Mouse (Mus musculus): ENCODE measurements around the gene Ranbp17. TPM values are rescaled to one million over a fixed set of nuclear protein-coding genes. Genes with fewer than 3 reads are reported as not detected.

The Ranbp17 gene
- total RNA-seq, 2 experiments from 2014 or later = 7.4 to 7.6 TPM

DNA sequence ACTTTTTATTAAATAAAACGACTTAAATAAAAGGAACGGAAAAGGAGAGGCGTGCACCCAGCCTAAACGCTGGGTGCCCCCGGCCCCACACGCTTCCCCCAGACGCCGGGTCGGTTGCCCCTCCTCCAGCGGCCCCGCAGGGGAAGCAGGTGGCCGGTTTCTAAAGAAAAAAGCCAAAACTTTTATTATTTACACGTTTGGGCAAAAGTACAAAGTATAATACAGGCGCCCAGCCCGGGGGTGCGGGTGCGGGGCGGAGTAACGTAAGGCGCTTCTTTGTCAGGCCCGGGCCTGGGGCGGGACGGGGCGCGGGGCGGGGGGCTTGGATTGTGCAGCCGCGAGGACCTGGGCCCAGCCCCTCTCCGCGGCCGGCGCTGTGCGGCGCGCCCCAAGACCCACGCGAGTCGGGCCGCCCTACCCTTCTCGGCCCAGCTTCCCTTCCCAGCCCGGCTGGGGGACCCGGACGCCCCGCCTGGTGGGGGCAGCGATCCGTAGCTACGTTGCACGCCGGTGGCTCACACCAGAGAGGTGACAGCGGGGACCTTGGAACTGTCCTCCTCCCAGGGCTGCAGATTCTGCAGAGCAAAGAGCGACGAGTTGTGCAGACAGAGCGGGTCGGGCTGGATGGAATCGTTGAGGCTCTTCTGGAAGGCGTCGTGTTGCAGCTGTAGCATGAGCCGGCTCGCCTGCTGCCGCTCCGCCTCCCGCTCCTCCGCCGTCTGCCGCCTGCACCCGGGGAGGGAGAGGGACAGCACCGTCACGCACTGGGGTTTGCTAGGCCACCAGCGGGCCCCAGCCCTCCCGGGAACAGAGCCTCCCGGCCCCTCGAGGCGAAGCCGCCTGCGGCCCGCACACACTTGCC lies 312.6 kb downstream of the Ranbp17 start:
- no peak overlapping the region for H3K4me3 ChIP-seq
- TF ChIP-seq CTCF (IDR thresholded peaks at IDR 0.05) = no peak
- H3K27ac ChIP-seq = no peak overlapping the region
- DNase-seq (ENCODE audit: extremely low spot score in 1 of 2, low spot score in 2 of 2) = no peak
- intact Hi-C loops (cut with DNase I) = loop anchor here (1.0 kb wide), 1 partner anchor 38 kb away; the partner anchor contains the start of gene Npm1

DNA sequence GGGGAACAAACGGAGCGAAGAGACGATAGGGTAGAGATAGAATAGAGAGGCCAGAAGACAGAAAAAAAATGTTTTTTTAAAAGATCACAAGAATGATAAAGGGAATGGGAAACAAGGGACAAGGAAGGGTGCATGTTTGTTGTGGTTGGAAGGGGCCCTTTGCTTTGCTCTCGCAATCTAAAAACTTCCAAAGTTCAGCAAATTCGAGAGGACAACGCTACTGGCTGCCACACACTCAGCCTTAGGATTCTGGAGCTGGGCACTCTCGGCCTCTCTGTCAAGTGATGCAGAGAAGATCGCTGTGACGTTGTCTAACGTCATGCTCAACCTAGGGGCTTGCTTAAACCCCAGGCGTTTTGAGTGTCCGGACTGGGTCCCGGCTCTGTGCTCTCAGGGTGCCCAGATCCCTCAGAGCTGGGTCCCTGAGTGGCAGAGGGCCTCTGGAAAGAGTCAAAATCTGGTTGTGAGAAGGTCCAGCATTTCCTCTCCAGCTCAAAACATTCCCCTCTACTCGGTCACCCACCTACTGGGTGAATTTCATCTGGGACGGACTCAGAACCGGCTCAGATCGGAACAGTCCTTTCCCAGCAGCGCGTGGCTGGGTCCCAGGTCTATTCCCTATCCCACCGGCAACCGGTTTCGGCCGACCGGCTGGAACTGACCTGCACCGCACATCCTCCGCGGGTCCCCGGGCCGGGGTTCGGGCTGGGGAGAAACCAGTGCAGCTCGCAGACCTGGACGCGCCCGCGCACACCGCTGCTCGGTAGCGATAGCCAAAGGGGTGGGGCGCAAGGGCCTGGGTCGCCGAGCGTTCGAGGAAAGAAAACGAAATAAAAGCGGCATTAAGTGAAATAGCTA lies 313.4 kb downstream of the Ranbp17 start:
- no peak for DNase-seq (ENCODE audit: extremely low spot score in 1 of 2, low spot score in 2 of 2)
- no peak overlapping the region for H3K4me3 ChIP-seq
- intact Hi-C loops (cut with DNase I) = loop anchor here (1.0 kb wide), 1 partner anchor 37 kb away; the partner anchor contains the start of gene Npm1

GRCm38 (mm10) chr11:33199117-33199514 lies 314.4 kb downstream of the Ranbp17 start:
- DNase-seq (ENCODE audit: extremely low spot score in 1 of 2, low spot score in 2 of 2) = no peak
- Histone ChIP-seq H3K4me3 (no peak overlapping the region), H3K27ac (no peak overlapping the region)
- TF ChIP-seq CTCF (IDR thresholded peaks at IDR 0.05) = no peak
- intact Hi-C loops (cut with DNase I) = no loop called here

More for the DNA sequence above, 313.4 kb downstream of the Ranbp17 start:
- H3K27ac ChIP-seq = no peak overlapping the region
- no peak for TF ChIP-seq CTCF (IDR thresholded peaks at IDR 0.05)

DNA sequence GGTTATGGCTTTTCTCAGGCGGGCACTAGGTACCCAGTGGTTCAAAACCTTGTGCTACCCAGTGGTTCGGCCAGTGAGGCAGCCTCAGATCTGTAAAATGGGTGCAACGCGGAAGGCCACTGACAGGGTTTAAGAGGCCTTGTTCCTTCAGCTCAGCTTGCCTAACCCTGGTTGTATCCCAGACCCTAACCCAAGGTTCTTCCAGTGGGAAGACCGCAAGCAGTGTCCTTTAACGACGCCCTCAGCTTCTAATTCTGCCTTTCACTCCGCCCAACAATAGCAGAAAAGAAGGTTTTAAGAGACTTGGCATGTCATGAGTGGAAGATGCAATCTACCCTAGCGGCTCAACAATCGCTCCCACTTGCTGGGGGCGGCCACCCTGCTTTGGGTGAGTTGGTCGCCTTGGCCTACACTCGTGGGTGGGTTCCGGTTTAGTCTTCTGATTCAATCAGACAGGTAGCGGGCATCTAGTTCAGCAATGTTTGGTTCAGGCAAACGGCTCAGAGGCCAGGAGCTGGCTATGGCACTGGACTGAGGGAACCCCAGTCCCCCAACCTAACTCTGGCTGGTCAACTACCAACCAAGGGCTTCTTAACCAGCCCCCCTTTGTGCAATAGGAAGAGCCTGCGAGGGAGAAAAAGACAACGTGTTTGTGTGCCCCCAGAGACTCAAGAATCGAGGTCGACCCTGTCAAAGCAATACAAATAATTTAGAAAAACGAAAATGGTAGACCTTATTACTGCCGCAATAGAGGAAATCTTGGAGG lies 315.0 kb downstream of the Ranbp17 start:
- DNase-seq (ENCODE audit: extremely low spot score in 1 of 2, low spot score in 2 of 2) = no peak
- H3K4me3 ChIP-seq = no peak overlapping the region
- H3K27ac ChIP-seq = no peak overlapping the region
- TF ChIP-seq CTCF (IDR thresholded peaks at IDR 0.05) = no peak
- intact Hi-C loops (cut with DNase I) = no loop called here

DNA sequence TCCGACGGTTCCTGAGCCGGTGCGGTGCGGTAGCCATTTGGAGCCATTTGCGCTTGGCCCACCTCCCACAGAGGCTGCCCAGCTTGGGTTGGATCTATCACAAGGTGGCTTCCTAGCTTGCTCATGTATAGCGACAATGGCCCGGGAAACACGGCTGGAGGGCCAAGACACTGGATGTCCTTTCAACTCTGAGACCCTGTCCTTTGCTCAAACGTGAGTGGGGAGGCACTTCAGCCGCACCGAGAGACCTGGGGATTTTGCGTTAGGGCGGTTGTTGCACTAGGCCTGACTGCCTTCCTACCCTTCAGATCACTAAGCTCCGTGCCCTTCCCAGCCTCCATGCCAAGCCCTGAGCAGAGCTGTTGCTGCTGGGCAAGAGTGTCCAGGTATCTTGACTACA lies 315.9 kb downstream of the Ranbp17 start:
- no peak overlapping the region for H3K4me3 ChIP-seq
- H3K27ac ChIP-seq = no peak overlapping the region
- intact Hi-C loops (cut with DNase I) = no loop called here
- DNase-seq (ENCODE audit: extremely low spot score in 1 of 2, low spot score in 2 of 2) = no peak
- TF ChIP-seq CTCF (IDR thresholded peaks at IDR 0.05) = no peak

DNA sequence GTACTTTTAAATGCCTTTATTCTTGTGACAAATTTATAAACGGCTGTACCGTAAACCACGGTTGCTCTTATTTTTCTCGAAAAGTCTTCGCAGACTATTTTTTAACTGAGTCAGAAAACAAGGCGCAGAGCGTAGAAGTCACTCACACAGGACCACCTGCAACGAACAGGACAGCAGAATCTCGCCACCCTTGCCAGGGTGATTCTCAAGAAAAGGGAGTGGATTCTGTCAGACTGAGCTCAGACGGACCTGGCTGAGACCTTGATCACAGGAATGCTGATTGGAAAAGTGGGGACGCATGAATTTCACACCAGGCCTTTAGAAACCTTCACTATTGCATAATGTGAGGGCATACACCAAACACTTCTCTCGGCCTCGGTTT lies 316.4 kb downstream of the Ranbp17 start:
- Histone ChIP-seq H3K4me3 (no peak overlapping the region), H3K27ac (no peak overlapping the region)
- intact Hi-C loops (cut with DNase I) = no loop called here
- no peak for TF ChIP-seq CTCF (IDR thresholded peaks at IDR 0.05)
- DNase-seq (ENCODE audit: extremely low spot score in 1 of 2, low spot score in 2 of 2) = no peak

DNA sequence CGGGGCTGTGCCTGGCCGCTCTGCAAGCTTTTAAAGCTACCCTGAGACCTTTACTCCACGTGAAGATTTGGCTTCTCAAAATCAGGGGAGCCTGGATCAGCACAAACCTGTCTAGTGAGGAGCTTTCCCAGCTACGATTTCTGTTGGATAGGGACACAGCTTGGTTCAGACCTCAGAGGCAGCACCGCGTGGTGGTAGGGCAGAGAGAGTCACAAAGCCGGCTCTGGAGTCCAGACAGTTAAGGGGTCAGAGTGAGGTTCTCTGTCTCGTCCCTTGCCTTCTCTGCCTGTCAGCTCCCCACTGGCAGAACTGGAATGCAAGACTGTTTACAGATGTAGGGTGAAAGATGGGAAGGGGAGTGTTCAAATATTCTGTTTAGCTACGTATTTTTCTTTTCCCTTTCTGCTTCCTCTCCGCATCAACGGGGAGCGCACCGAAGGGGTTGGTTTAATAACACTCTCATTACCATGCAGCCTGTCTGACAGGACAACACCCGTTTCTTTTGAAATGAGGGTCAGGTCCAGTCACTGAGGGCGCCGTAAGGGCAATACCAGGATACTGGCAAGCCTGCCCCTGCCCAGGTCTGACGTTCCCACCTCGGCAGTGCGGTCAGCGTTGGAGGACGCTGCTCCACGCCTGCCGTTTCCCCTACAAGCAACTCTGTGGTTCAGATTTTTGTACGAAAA lies 317.0 kb downstream of the Ranbp17 start:
- Histone ChIP-seq H3K27ac (no peak overlapping the region), H3K4me3 (no peak overlapping the region)
- intact Hi-C loops (cut with DNase I) = no loop called here
- DNase-seq (ENCODE audit: extremely low spot score in 1 of 2, low spot score in 2 of 2) = no peak
- no peak for TF ChIP-seq CTCF (IDR thresholded peaks at IDR 0.05)

GRCm38 (mm10) chr11:33195531-33196446 lies 317.8 kb downstream of the Ranbp17 start:
- no peak overlapping the region for H3K27ac ChIP-seq
- no peak for TF ChIP-seq CTCF (IDR thresholded peaks at IDR 0.05)
- intact Hi-C loops (cut with DNase I) = no loop called here
- no peak overlapping the region for H3K4me3 ChIP-seq
- no peak for DNase-seq (ENCODE audit: extremely low spot score in 1 of 2, low spot score in 2 of 2)

- DNase-seq (ENCODE audit: extremely low spot score in 1 of 2, low spot score in 2 of 2) = no peak
- no peak overlapping the region for H3K27ac ChIP-seq
- TF ChIP-seq CTCF (IDR thresholded peaks at IDR 0.05) = no peak
- no peak overlapping the region for H3K4me3 ChIP-seq
- intact Hi-C loops (cut with DNase I) = no loop called here
Measured at GRCm38 (mm10) chr11:33195061-33195460, 318.5 kb downstream of the Ranbp17 start.

GRCm38 (mm10) chr11:33193695-33194094 lies 319.9 kb downstream of the Ranbp17 start:
- no peak overlapping the region for H3K4me3 ChIP-seq
- H3K27ac ChIP-seq = no peak overlapping the region
- no peak for DNase-seq (ENCODE audit: extremely low spot score in 1 of 2, low spot score in 2 of 2)
- TF ChIP-seq CTCF (IDR thresholded peaks at IDR 0.05) = no peak
- intact Hi-C loops (cut with DNase I) = no loop called here
